Mouse (Mus musculus): ENCODE results near the gene Snapc3. TPM values are rescaled to one million over a fixed set of nuclear protein-coding genes. Genes with fewer than 3 reads are reported as not detected.
A peak's percentile ranks its signal among the peaks of the same experiment; 100 is the strongest.
"Not testable (repeated sequence)": the region's sequence is repeated elsewhere in the genome, so short reads cannot be mapped to it uniquely, and the experiment has no call there.

Snapc3 gene
- polyA plus RNA-seq, 1 experiment = 22.3 TPM

DNA sequence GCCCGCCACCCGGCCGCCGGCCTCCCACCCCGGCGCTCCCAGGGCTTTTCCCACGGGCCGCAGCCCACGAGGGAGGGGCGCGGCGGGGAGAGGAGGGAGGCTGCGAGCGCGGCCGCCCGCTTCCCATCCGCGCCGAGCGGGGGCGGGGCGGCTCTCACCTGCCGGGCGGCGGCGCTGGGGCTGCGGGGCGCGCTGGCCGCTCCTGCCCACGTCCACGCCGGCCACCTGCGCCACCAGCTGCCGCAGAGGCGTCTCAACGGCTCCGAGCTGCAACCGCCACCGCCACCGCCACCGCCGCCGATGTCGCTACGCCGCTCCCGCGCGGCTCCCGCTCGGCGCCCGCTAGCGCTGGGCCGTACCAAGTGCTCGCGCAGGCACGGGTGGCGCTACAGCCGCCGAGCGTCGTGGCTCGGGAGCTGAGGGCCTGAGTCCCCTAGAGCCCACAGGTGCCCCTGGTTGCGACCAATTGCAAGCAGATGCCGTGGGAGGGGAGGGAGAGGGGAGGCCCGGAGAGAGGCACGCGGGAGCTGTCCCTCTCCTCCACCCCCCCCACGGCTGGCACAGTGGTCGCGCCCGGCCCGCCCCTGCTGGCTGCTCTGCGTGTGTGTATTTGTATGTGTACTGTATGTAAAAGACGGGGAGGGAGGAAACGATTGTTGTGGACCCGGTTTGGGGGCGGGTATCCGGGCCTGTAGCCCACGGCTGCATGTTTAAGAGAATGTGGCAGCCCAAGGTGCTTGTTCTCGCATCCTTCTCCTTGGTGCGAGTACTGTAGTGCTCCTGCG is 68.8 kb downstream of the Snapc3 start, which contains the start of gene Psip1:
Gene Psip1 (minus strand): TSS at position 343 of the 785 bp plus-strand sequence.
- peak within 1 kb of the TSS; percentile 97 for H3K27ac ChIP-seq (ENCODE audit: control insufficient read depth, insufficient read depth, low read depth, low read length, poor library complexity)
- TF ChIP-seq CTCF (IDR thresholded peaks at IDR 0.05; ENCODE audit: control insufficient read depth, insufficient read depth, low read length) (no peak), POLR2A (IDR thresholded peaks at IDR 0.05; ENCODE audit: borderline replicate concordance, control insufficient read depth, low read depth, low read length) (peak; percentile 62; the same call in 1 of the 2 replicates)
- WGBS = 1% methylated on average over 83 of the region's 86 CpGs

DNA sequence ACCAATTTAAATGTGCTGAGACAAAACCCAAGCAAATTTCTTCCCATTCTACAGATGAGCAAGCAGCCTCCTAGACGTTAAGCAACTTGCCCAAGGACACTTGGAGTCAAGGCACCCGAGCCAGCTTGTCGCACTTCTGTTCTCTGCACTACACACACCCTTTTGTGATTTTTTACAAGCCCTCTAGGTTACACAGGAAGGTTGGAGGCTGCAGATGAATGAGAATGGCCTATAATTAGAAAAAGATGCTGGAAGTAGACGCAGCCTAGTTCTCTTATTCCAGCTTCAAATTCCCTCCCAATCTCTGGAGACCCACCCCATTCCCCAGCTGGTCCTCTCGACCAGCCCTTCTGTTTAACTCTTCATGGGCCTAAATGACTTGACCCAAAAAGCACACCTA is 71.6 kb downstream of the Snapc3 start:
- Histone ChIP-seq H3K4me3 (replicated peaks; ENCODE audit: control insufficient read depth, low read depth, low read length) (no peak overlapping the region), H3K27ac (ENCODE audit: control insufficient read depth, insufficient read depth, low read depth, low read length, poor library complexity) (no peak overlapping the region), H3K4me1 (ENCODE audit: control insufficient read depth, insufficient read depth, low read length) (no peaks in the 10 kb centered on the region; the same call in 1 of the 2 replicates)
- WGBS = 81% methylated on average over 5 of the region's 5 CpGs
- TF ChIP-seq POLR2A (IDR thresholded peaks at IDR 0.05; ENCODE audit: borderline replicate concordance, control insufficient read depth, low read depth, low read length) (no peak), CTCF (IDR thresholded peaks at IDR 0.05; ENCODE audit: control insufficient read depth, insufficient read depth, low read length) (no peak)

More for the DNA sequence above, 68.8 kb downstream of the Snapc3 start, which contains the start of gene Psip1:
- Histone ChIP-seq H3K4me3 (replicated peaks; ENCODE audit: control insufficient read depth, low read depth, low read length) (peak within 1 kb of the TSS; percentile 91), H3K4me1 (ENCODE audit: control insufficient read depth, insufficient read depth, low read length) (no peaks in the 10 kb centered on the region; the same call in 1 of the 2 replicates)

DNA sequence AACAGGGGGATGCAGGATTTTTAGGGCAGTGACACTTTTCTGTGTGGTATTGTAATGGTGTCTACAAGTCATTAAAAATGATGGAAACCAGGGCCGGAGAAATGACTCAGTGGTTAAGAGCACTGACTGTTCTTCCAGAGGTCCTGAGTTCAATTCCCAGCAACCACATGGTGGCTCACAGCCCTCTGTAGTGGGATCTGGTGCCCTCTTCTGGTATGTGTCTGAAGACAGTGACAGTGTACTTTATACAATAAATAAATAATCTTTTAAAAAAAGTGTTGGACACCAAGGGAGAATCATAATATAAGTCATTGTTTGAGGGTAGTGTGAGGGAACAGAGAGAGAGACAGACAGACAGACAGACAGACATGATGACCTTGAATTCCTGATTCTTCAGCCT is 75.6 kb downstream of the Snapc3 start:
- 91% methylated on average over 1 of the region's 1 CpGs for WGBS
- Histone ChIP-seq H3K4me3 (replicated peaks; ENCODE audit: control insufficient read depth, low read depth, low read length) (no peak overlapping the region), H3K27ac (ENCODE audit: control insufficient read depth, insufficient read depth, low read depth, low read length, poor library complexity) (no peak overlapping the region), H3K4me1 (ENCODE audit: control insufficient read depth, insufficient read depth, low read length) (no peaks in the 10 kb centered on the region)
- TF ChIP-seq CTCF (IDR thresholded peaks at IDR 0.05; ENCODE audit: control insufficient read depth, insufficient read depth, low read length) = no peak
- TF ChIP-seq POLR2A (IDR thresholded peaks at IDR 0.05; ENCODE audit: borderline replicate concordance, control insufficient read depth, low read depth, low read length) = no peak

DNA sequence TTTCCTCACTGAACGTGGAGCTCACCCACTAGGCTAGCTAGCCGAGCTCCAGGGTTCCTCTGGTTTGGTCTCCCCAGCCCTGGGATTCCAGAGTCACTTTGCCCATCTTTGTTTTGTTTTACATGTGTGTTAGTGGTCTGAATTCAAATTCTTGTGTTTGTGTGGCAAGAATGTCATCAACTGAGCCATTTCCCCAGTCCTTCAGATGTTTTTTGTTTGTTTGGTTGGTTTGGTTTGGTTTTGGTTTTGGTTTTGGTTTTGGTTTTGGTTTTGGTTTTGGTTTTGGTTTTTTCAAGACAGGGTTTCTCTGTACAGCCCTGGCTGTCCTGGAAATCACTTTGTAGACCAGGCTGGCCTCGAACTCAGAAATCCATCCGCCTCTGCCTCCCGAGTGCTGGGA is 79.5 kb downstream of the Snapc3 start:
- H3K27ac ChIP-seq (ENCODE audit: control insufficient read depth, insufficient read depth, low read depth, low read length, poor library complexity); H3K4me1 ChIP-seq (ENCODE audit: control insufficient read depth, insufficient read depth, low read length); H3K4me3 ChIP-seq (replicated peaks; ENCODE audit: control insufficient read depth, low read depth, low read length): not testable (repeated sequence)
- WGBS = 79% methylated on average over 5 of the region's 5 CpGs

DNA sequence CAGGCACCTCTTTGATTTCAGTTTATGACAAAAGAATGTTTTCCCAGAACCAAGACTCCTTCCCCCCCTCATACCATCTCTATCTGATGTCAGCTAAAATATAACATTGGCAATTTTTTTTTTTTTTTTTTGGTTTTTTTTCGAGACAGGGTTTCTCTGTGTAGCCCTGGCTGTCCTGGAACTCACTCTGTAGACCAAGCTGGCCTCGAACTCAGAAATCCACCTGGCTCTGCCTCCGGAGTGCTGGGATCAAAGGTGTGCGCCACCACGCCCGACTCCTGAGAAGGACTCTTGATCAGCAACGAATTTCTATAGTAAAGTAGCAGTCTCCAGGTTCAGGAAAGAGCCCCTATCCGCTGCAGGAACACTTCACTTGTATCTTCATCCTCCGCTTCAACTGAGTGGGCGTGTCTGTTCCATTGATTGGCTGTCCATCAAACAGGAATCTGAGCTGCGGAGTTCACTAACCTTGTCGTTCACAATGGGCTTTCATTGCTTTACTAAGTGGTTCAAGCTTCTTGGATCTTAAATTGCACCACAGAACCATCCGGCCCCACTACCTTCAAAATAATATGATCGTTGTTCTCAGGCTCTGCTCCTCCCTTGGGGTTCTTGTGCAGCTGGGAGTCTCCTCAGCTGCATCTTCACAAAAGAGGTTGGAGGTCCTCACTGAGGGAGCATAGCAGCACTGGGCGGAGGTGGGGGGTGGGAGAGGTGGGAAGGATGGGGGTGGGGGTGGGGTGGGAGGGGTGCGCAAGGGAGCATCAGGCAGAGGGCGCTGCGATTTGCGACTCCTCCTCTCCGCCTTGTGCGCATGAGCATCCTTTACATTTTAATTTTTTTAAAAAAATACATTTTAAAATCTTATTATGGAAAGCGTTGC is 82.9 kb downstream of the Snapc3 start:
- TF ChIP-seq POLR2A (IDR thresholded peaks at IDR 0.05; ENCODE audit: borderline replicate concordance, control insufficient read depth, low read depth, low read length) = no peak
- TF ChIP-seq CTCF (IDR thresholded peaks at IDR 0.05; ENCODE audit: control insufficient read depth, insufficient read depth, low read length) = no peak
- Histone ChIP-seq H3K27ac (ENCODE audit: control insufficient read depth, insufficient read depth, low read depth, low read length, poor library complexity) (no peak overlapping the region), H3K4me1 (ENCODE audit: control insufficient read depth, insufficient read depth, low read length) (no peaks in the 10 kb centered on the region), H3K4me3 (replicated peaks; ENCODE audit: control insufficient read depth, low read depth, low read length) (no peak overlapping the region)
- WGBS = 51% methylated on average over 22 of the region's 22 CpGs

DNA sequence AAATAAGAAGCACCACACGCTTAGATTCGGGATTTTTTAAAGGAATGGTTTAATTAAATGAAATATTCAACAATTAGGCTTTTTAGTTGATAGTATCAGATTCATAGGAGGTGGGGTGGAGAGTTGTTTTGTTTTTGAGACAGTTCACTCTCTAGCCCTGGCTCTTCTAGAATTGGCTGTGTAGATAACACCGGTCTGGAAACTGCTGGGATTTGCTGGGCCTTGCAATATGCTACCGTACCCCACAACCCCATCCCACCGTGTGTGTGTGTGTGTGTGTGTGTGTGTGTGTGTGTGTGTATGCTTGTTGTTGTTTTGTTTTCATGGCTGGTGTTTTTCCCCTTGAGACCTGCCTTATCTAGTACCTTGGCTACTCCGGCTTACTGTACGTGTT is 83.5 kb downstream of the Snapc3 start:
- TF ChIP-seq CTCF (IDR thresholded peaks at IDR 0.05; ENCODE audit: control insufficient read depth, insufficient read depth, low read length) (no peak), POLR2A (IDR thresholded peaks at IDR 0.05; ENCODE audit: borderline replicate concordance, control insufficient read depth, low read depth, low read length) (no peak)
- H3K4me1 ChIP-seq (ENCODE audit: control insufficient read depth, insufficient read depth, low read length) = no peaks in the 10 kb centered on the region
- H3K27ac ChIP-seq (ENCODE audit: control insufficient read depth, insufficient read depth, low read depth, low read length, poor library complexity) = no peak overlapping the region
- 67% methylated on average over 7 of the region's 7 CpGs for WGBS
- H3K4me3 ChIP-seq (replicated peaks; ENCODE audit: control insufficient read depth, low read depth, low read length) = no peak overlapping the region

DNA sequence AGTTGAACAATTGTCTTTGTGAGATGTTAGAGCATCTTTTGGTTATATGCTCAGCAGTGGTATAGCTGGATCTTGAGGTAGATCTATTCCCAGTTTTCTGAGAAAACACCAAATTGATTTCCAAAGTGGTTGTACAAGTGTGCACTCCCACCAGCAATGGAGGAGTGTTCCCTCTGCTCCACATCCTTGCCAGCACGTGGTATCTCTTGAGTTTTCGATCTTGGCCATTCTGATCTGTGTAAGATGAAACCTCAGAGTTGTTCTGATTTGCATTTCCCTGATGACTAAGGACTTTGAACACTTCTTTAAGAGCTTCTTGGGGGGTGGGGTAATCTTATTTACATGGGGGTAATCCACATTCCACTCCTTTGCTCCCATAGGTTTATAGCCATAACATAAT is 92.1 kb downstream of the Snapc3 start:
- Histone ChIP-seq H3K4me1 (ENCODE audit: control insufficient read depth, insufficient read depth, low read length) (no peaks in the 10 kb centered on the region), H3K27ac (ENCODE audit: control insufficient read depth, insufficient read depth, low read depth, low read length, poor library complexity) (no peak overlapping the region), H3K4me3 (replicated peaks; ENCODE audit: control insufficient read depth, low read depth, low read length) (no peak overlapping the region)
- TF ChIP-seq POLR2A (IDR thresholded peaks at IDR 0.05; ENCODE audit: borderline replicate concordance, control insufficient read depth, low read depth, low read length) = no peak
- no peak for TF ChIP-seq CTCF (IDR thresholded peaks at IDR 0.05; ENCODE audit: control insufficient read depth, insufficient read depth, low read length)
- WGBS = 67% methylated on average over 2 of the region's 2 CpGs

DNA sequence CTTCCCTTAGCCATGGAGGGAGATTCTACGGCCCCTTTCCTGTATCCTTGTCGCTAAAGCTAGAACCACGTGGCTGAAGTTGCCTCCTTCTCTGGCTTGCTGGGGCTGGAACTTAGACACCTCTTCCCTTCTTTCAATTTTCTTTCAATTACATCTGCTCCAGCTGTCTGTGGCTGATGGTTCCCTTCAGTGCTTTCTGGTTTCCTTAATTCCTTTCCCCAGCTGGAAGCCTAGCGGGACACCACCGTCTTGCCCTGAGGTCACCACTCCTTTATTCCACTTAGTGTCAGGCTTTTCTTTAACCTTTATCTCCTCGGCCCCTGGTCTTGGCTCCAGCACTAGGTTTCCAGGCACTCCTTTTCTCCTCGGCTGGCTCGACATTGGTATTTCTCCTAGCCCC is 93.6 kb downstream of the Snapc3 start:
- H3K27ac ChIP-seq (ENCODE audit: control insufficient read depth, insufficient read depth, low read depth, low read length, poor library complexity) = no peak overlapping the region
- no peak for TF ChIP-seq POLR2A (IDR thresholded peaks at IDR 0.05; ENCODE audit: borderline replicate concordance, control insufficient read depth, low read depth, low read length)
- no peak for TF ChIP-seq CTCF (IDR thresholded peaks at IDR 0.05; ENCODE audit: control insufficient read depth, insufficient read depth, low read length)
- no peaks in the 10 kb centered on the region for H3K4me1 ChIP-seq (ENCODE audit: control insufficient read depth, insufficient read depth, low read length)
- H3K4me3 ChIP-seq (replicated peaks; ENCODE audit: control insufficient read depth, low read depth, low read length) = no peak overlapping the region
- 86% methylated on average over 8 of the region's 8 CpGs for WGBS

All from bone marrow, adult 2 months (tissue).